Mouse (Mus musculus): ENCODE results near the gene Farsa.
"Not testable (repeated sequence)": the region's sequence is repeated elsewhere in the genome, so short reads cannot be mapped to it uniquely, and the experiment has no call there.

Farsa gene

DNA sequence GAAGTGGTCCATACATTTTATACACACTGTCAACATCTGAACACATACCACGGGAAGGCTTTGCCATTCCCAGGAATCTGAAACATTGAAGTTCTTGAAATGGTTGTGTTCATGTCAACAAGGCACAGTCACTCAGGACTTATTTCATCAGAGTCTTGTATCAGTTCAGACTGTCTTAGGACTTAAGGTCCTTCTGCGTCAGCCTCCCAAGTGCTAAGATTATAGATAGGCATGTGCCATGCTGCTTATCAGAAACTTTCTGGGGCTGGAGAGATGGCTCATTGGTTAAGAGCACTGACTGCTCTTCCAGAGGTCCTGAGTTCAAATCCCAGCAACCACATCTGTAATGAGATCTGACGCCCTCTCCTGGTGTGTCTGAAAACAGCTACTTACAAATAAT, 17.6 kb downstream of the Farsa start:
- no peak for DNase-seq

DNA sequence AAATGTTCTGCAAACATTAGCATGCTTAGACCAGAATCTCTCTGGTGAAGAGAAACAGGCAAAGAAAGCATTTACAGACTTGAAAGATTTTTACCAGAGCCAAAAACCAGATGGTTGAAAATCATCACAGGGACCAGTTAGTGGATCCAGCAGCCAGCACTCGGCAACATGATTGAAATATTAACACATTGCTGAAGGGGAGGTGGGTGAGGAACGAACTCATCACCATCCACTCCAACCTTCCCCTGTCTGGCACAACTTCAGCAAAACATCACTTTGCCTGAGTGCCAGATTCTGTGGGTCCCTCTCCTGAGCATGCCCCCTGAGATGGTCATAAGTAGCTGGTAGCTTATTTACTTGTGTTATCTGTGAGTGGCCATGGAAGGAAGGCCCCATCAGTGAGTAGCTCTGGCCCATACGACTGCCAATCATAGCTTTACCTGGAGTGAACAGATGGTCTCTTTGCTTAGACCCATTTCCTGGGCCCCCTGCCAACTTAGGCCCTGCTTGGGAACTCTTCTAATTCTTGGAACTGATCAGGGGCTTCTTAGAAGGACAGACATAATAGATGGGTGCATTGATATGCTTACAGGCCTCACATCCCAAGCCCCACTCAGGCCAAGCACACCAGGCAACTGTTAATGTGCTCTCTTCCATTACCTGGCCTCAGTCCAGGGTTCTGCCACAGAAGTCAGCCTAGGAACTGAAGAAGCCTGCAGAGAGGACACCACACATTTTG, 20.7 kb downstream of the Farsa start:
- DNase-seq: peak; percentile 95

DNA sequence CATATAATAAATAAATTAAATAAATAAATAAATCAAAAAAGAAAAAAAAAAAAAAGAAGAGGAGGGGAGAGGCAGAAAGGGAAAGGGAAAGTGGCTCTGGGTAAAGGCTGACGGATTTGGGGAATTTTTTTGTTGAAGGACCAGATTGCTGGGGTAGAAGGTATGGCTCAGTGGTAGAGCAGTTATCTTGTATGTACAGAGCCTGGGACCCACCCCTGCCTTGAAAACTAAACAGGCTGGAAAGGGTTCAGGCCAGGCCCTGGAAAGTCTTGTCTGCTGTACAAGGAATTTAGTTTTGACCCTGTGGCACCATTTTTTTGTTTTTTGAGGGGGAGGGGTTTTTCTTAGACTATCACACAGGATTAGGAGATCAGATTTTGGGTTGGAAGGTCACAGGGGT, 22.1 kb downstream of the Farsa start:
- no peak for DNase-seq

DNA sequence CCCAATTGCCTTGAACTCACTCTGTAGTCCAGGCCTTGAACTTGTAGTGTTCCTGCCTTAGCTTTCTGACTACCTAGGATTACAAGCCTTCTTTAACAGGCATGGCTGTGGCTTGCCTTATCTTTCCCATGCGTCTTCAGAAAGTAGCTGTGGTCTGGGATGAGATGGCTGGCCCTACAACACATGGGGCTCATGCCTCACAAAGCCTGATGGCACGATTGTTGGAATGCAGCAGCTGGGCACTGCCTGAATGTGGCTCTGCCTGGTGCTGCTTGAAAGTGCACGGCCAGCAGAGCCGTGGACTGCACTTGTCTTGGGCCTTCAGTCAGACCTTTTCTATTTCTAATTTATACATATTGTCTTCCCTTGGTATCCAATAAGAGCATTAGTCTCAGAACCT, 27.9 kb downstream of the Farsa start:
- no peak for DNase-seq

DNA sequence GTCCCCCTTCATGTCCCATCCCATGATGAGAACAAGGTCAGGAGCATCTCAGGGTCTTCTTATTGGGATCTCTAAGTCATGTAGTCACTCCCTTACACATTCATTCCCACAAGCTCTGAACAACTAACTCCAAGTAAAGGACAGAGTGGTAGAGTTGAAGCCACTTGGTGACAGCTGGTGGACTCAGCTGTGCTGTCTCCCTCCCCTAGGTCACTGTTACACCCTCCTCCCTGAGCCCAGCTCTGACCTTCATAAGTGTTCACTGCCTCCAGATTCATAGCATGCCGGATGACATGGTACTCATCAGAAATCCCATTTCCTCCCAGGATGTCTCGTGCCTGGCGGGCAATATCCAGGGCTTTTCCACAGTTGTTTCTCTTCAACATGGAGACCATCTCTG, 31.5 kb downstream of the Farsa start:
- DNase-seq: no peak

DNA sequence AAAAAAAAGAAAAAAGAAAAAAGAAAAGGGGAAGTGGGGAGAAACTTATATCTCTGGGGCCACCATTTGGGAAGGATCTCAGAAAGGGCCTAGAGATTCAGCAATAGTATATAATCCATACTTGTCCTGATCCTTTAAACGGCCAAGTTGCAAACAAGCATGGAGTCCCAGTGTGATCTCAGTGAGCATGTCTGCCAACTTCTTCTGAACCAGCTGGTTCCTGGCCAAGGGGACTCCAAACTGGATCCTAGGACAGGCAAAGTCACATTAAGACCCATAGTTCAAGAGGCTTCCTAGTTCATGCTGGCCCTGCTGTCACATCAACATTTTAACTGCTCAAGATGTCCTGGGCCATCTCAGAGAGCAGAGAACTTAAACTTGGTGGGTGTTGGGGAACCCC, 32.4 kb downstream of the Farsa start:
- no peak for DNase-seq

DNA sequence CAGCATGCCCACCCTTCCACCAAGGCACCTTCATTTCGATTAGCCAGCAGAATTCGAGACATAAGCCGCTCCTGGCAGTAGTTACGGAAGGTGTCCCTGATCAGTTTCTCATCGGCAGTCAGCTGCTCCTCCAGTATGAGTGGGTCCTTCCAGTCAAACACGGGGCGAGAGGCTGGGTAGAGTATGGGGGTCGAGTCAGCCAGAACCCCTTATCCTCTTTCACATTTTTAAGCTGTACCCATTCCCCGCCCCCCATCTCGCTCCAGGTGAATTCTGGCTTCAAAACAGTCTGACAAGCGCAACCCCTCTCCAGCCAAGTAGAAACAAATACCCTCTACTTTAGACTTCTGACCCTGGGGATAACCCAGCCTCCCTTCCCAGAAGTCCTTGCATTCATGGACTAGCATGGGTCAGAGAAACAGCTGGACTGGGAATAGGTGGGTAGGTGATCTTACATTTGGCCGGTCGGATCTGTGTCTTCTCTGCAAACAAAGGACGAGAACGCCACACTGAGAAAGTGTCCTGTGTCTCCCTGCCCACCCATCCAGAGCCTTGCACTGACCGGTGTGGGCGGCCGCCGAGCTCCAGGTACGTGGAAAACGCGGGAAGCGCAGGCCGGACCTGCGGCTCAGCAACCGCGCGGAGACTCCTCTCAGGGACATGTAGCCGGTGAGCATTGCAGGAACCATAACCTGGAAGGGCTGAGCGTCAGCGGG, 36.4 kb downstream of the Farsa start:
- peak in 1 of 2 experiments; percentile 13 for DNase-seq

DNA sequence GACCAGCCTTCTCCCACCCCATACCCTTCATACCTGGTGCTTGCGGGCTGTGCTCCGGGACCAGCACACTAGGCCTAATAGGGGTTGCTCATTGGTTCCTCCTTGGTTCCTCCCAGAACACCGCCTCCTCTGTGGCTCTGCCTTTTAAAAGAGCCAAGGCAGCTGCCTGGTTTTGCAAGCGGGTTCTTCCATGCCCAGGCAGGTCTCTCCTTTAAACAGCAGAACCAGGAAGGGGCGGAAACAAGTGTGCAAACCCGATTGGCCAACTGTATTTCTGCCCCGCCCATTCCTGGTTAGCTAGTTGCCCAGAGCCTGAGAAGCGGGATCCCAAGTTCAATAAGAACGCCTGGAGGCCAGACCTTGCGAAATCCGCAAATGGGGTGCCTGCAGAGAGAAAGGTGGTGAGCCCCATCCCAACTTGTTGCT, 36.9 kb downstream of the Farsa start, which contains the start of gene Gcdh:
TSS of gene Gcdh (minus strand) at position 213 of the 426 bp plus-strand sequence.
- peak; percentile 92 to 94 for DNase-seq

DNA sequence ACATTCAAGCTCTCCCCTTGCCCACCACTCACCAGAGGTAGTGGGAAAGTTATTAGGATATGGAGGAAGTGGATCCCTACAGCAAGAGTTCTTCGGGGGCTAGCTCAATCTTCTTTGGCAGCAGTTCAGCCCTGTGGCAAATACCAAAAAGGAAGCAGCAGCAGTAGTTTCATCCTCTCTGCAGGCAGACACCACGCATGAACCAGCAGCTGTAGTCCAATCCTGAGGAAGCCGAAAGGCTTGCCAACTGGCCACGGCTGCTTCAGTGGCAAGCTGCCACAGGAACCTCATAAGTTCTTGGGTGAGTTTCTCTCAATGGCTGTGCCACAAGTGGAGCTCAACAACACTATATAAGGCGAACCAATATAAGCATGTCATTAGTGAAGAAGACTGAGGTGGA, 39.2 kb downstream of the Farsa start:
- peak in 1 of 2 experiments; percentile 42 for DNase-seq

DNA sequence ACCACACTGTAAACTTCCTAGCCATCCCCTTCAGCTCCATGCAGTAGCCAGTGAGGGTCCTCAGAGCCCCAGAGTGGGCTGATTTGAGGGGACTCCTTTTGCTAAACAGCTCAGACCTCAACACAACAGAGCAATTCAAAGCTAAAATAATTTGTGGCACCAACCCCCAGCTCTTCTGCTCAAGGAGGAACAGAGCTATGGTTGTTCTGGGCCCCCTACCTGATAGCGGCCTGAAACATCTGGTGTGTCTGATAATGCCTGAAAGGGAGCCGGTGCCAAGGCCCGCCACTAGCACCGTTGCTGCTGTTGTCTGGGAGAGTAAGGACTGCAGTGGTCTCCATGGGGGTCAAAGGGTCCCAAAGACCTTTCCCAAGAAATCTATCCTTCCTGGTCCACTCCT, 44.3 kb downstream of the Farsa start:
- no peak for DNase-seq

DNA sequence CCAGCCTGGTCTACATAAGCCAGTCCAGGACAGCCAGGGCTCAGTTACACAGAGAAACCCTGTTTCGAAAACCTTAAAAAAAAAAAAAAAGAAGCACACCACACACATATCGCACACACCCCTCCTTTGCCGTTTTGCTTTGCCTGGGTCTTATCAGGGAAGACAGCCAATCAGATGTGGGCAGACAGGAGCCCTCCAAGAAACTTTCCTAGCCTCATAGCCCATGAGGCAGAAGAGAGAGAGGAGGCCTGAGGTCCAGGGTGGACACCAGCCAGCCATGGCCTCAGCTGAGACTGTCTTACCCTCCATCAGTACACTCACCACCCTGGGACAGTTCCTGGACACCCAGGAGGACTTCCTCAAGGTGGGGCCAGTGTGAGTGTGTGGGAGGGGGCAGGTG, 45.0 kb downstream of the Farsa start, which contains the start of gene Klf1:
TSS of gene Klf1 (plus strand) at position 177 of the 400 bp plus-strand sequence.
- no peak for DNase-seq

DNA sequence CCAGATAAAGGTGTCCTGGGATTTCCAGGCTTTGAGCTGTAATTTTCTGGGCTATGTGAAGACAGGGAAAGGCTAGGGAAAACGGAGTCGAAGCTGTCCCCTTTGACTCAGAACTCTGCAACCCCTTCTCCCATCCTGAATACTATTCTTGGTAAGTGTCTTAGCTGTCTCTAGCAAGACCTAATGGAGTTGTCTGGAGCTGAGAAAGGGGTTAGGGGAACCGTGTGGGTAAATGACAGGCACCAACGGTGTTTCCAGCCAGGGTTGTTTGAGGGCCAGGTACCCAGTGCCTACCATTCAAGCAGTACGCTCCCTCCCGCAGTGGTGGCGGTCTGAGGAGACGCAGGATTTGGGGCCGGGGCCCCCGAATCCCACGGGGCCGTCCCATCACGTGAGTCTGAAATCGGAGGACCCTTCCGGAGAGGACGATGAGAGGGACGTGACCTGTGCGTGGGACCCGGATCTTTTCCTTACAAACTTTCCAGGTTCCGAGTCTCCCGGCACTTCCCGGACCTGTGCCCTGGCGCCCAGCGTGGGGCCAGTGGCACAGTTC, 45.7 kb downstream of the Farsa start:
- peak in 1 of 2 experiments; percentile 50 for DNase-seq

DNA sequence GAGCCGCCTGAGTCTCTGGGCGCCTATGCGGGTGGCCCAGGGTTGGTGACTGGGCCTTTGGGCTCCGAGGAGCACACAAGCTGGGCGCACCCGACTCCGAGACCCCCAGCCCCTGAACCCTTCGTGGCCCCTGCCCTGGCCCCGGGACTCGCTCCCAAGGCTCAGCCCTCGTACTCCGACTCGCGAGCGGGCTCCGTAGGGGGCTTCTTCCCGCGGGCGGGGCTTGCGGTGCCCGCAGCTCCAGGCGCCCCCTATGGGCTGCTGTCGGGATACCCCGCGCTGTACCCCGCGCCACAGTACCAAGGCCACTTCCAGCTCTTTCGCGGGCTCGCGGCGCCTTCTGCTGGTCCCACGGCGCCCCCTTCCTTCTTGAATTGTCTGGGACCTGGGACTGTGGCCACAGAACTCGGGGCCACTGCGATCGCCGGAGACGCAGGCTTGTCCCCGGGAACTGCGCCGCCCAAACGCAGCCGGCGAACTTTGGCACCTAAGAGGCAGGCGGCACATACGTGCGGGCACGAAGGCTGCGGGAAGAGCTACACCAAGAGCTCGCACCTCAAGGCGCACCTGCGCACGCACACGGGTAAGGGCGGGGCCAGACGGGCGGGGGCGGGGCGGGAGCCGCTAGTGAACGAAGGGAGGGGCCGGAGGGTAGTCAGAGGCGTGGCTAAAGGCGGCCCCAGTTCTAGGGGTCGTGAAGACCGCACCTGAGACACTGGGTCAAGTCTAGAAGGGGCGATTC, 46.3 kb downstream of the Farsa start:
- DNase-seq: peak; percentile 98 to 99

DNA sequence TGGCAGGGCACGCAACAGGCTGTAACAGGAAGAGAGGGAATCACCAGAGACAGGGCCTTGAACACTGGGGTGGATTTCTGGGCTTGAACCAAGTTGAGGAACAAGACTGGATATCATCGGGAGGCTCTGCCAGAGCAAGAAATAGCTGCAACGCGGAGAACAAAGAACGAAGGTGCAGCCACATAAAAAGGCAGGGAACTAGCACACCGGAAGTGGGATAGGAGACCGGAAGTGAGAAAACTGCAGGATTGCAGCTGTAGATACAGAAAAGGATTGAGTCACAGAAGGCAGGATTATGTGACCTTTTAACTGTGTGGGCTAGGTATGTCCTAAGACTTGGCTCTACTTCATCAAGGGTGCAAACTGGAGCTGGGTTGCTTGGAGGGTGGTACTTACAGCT, 47.6 kb downstream of the Farsa start:
- no peak for DNase-seq

DNA sequence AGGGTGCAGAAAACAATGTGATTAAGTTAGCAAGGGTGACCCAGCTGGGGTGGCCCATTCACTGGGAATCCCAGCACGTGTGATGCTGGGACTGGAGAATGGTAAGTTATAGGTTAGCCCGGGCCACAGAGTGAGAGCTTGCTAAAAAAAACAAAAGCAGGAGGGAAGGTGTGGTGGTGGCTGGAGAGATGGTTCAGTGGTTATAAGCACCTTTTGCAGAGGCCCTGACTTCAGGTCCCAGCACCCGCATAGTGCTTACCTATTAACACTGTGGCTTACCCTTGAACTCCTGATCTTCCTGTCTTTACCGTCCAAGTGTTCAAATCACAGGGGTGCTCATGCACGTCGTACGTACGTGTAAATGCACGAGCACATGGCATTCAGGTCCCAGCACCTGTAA, 50.2 kb downstream of the Farsa start:
- DNase-seq: no peak

DNA sequence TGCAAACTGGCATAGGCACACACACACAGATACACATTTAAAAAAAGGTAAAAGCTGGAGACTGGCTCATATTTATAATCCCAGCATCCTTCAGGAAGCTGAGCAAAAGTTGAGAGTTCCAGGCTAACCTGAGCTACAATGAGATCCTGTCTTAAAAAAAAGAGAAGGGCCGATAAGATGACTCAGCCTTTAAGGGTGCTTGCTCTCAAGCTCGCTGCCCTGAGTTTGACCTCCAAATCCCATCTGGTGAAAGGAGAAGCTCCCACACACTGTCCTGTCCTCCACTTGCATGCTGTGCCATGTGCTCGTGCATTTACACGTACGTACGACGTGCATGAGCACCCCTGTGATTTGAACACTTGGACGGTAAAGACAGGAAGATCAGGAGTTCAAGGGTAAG, 50.7 kb downstream of the Farsa start:
- no peak for DNase-seq

DNA sequence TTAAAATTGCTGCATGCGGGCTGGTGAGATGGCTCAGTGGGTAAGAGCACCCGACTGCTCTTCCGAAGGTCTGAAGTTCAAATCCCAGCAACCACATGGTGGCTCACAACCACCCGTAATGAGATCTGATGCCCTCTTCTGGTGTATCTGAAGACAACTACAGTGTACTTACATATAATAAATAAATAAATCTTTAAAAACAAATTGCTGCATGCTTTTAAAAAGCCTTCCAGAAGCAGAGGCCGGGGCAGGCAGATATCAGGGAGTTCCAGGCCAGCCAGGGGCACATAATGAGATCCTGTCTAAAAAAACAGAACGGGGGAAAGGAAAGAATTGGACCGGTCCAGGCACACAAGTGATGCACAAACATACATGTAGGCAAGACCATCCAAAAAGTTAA, 51.2 kb downstream of the Farsa start:
- DNase-seq: not testable (repeated sequence)

DNA sequence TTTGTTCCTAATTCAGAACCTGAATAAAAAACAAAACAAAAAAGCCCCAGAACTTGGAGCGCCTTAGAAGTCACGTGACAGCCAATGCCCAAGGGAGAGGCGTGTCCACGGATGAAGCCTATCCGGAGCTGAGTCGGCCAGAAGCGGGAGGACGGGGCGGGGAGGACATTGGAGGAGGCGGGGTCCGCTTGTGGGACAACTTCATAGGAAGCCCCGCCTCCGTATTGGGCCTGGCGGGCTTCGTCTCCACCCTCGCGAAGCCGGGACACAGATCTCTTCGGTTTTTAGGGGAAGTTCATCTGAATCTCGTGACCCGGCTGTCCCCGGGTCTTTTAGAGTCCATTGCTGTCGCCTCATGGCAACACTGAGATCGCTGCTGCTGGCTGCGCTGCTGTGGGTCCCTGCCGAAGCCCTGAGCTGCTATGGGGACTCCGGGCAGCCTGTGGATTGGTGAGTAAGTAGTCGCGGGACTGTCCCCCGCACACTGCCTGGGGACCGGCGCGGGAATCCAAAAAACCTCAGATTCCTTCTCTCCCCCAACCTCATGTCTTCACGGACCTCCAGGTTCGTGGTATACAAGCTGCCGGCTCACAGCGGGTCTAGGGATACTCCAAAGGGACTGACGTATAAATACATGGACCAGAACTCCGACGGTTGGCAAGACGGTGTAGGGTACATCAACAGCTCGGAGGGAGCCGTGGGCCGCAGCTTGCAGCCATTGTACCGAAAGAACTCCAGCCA, 51.8 kb downstream of the Farsa start, which contains the start of gene Dnase2a:
TSS of gene Dnase2a (plus strand) at position 140 of the 741 bp plus-strand sequence.
- peak; percentile 91 to 94 for DNase-seq

DNA sequence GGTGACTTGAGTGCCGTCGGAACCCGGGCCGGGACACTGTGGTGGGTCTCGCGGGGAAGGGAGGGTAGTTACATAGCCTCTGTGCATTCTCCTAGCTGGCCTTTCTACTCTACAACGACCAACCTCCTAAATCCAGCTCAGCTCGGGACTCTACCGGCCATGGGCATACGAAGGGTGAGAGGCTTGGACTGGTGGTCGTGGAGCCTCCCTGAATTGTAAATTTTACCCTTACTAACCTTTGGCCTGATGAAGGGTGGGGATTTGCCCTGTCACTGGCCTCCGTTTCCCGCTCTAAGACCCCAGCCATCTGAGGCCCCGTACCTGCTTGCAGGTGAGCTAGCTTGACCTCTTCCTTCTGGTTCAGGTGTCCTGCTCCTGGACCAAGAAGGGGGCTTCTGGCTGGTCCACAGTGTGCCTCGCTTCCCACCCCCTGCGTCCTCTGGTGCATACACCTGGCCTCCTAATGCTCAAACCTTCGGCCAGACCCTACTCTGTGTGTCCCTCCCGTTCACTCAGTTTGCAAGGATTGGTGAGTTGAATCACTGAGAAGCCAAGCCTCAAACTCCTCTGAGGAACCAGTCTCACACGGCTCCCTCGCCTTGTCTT, 52.5 kb downstream of the Farsa start:
- no peak for DNase-seq

DNA sequence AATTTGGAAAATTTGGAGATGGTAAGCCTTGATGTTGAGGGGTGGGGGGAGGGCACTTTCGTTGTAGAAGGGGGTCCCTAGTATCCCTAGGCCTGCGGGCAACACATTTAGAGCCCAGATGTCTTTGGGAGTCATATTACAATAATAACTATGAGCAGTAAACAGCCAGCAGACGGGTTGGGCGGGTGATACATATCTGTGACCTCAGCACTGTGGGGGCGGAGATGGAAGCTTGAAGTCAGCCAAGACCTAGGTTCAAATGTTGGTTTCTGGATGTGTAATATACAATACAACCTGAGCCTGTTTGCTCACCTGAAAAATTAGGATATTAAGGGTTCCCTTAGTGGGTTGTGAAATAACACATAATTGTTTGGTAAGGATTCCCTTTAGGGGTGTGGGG, 53.2 kb downstream of the Farsa start:
- DNase-seq: no peak

DNA sequence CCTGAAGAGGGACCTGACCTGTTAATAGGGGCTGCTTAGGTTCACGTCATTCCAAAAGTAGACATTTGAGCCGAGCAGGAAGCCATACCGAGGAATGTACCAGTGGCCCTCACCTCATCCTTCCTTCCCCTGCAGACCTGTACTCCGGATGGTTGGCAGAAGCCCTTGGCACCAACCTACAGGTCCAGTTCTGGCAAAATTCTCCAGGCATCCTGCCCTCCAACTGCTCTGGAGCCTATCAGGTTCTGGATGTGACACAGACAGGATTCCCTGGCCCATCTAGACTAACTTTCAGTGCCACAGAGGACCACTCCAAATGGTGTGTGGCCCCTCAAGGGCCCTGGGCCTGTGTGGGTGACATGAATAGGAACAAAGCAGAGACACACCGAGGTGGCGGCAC, 53.8 kb downstream of the Farsa start:
- DNase-seq: no peak

DNA sequence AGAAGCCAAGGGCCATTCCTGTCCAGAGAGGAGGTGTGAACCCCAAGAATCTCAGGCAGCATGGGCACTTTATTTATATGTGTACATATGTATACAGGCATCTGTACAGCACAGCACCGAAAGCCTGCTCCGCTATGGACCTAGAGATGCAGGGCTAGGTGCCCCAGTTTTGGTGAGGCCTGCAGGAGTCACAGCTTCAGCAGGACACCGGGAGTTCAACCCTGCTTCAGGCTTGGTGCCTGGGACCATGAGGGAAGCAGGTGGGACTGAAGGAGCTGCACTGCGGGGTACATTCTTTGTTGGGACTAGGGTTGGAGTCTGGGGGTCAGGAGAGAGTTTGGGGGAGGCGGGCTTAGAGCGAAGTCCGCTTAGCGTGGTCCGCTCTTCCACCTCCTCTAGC, 55.1 kb downstream of the Farsa start:
- no peak for DNase-seq
